Mouse (Mus musculus): Measurements from ENCODE around the gene Mrpl49. TPM values are rescaled to one million over a fixed set of nuclear protein-coding genes. Genes with fewer than 3 reads are reported as not detected.

Mrpl49 gene
- total RNA-seq, 2 experiments from 2014 or later = 27.2 to 29.2 TPM

GRCm38 (mm10) chr19:6037695-6038094 is 19.9 kb downstream of the Mrpl49 start:
- DNase-seq = no peak

GRCm38 (mm10) chr19:6035966-6036585 is 21.5 kb downstream of the Mrpl49 start:
- DNase-seq = no peak

- DNase-seq = no peak
Measured at GRCm38 (mm10) chr19:6030520-6031280, 26.9 kb downstream of the Mrpl49 start.

GRCm38 (mm10) chr19:6029426-6029825 is 28.2 kb downstream of the Mrpl49 start:
- no peak for DNase-seq

- no peak for DNase-seq
Measured at GRCm38 (mm10) chr19:6028991-6029390, 28.6 kb downstream of the Mrpl49 start.

GRCm38 (mm10) chr19:6023930-6024329 is 33.7 kb downstream of the Mrpl49 start:
- no peak for DNase-seq

GRCm38 (mm10) chr19:6023059-6023458 is 34.5 kb downstream of the Mrpl49 start:
- no peak for DNase-seq

- no peak for DNase-seq
Measured at GRCm38 (mm10) chr19:6020276-6020675, 37.3 kb downstream of the Mrpl49 start.

GRCm38 (mm10) chr19:6018142-6019089 is 39.2 kb downstream of the Mrpl49 start:
- peak; percentile 72 for DNase-seq

- no peak for DNase-seq
Measured at GRCm38 (mm10) chr19:6016532-6016931, 41.1 kb downstream of the Mrpl49 start.

- DNase-seq = peak; percentile 88
Measured at GRCm38 (mm10) chr19:6015511-6016315, 41.9 kb downstream of the Mrpl49 start, which contains the start of gene Capn1. TSS of gene Capn1 (minus strand) at chr19:6015897.

GRCm38 (mm10) chr19:6014991-6015510 is 42.5 kb downstream of the Mrpl49 start:
- DNase-seq = peak; percentile 66

GRCm38 (mm10) chr19:6013691-6014090 is 43.9 kb downstream of the Mrpl49 start:
- DNase-seq = no peak

- DNase-seq = no peak
Measured at GRCm38 (mm10) chr19:6009137-6009536, 48.4 kb downstream of the Mrpl49 start.

GRCm38 (mm10) chr19:6007013-6007412 is 50.6 kb downstream of the Mrpl49 start:
- DNase-seq = no peak

- no peak for DNase-seq
Measured at GRCm38 (mm10) chr19:6005541-6005940, 52.0 kb downstream of the Mrpl49 start.

Small RNA genes lying within 50 kb of the gene (microRNA-seq; reads per million reads assigned to microRNA genes)
- gene Mir6988 (ENCODE audit: borderline replicate concordance in 2 of 2) = 0 to 0.74 reads per million in 2 experiments

Other genes with a start within 250 kb of the Mrpl49 start
- gene Frmd8, start 182.5 kb downstream of the Mrpl49 start, total RNA-seq (2021) = 1 to 10 TPM; 3.7 to 6.4 TPM
- 1 to 10 TPM in 1 of 2 experiments, under 1 TPM in 1; 0.59 to 1.3 TPM for gene Slc25a45, start 180.0 kb downstream of the Mrpl49 start, total RNA-seq (2021)
- gene Tigd3, start 163.6 kb downstream of the Mrpl49 start, total RNA-seq (2021) = under 1 TPM; 0.15 to 0.35 TPM
- gene Dpf2, start 144.8 kb downstream of the Mrpl49 start, total RNA-seq (2021) = 10 to 100 TPM; 80.6 to 83.5 TPM
- 10 to 100 TPM; 12.0 to 13.0 TPM for gene Cdc42ep2, start 133.0 kb downstream of the Mrpl49 start, total RNA-seq (2021)
- gene Pola2, start 93.6 kb downstream of the Mrpl49 start, total RNA-seq (2021) = 10 to 100 TPM in 1 of 2 experiments, 1 to 10 TPM in 1; 9.2 to 10.8 TPM
- not detected for gene Slc22a20, start 71.6 kb downstream of the Mrpl49 start, total RNA-seq (2021)
- 10 to 100 TPM; 76.8 to 81.5 TPM for gene Capn1, start 41.9 kb downstream of the Mrpl49 start, total RNA-seq (2021)
- gene Syvn1, start 11.2 kb downstream of the Mrpl49 start, total RNA-seq (2021) = 10 to 100 TPM; 15.2 to 16.2 TPM
- 100 to 1,000 TPM; 317 to 352 TPM for gene Fau, start 59 bp upstream of the Mrpl49 start, total RNA-seq (2021)
- 1 to 10 TPM; 6.8 to 7.7 TPM for gene Znhit2, start 3.4 kb upstream of the Mrpl49 start, total RNA-seq (2021)
- gene Tm7sf2, start 10.6 kb upstream of the Mrpl49 start, total RNA-seq (2021) = 1 to 10 TPM; 4.2 to 6.9 TPM
- gene Vps51, start 19.4 kb upstream of the Mrpl49 start, total RNA-seq (2021) = 10 to 100 TPM; 18.0 to 19.1 TPM
- gene Tmem262, start 22.2 kb upstream of the Mrpl49 start, total RNA-seq (2021) = not detected
- gene Gm28374, start 24.5 kb upstream of the Mrpl49 start, total RNA-seq (2021) = not detected
- gene Zfpl1, start 27.2 kb upstream of the Mrpl49 start, total RNA-seq (2021) = 10 to 100 TPM; 10.6 to 10.7 TPM
- under 1 TPM; 0.23 to 0.67 TPM for gene Cdca5, start 27.2 kb upstream of the Mrpl49 start, total RNA-seq (2021)
- gene AC131692.1, start 36.6 kb upstream of the Mrpl49 start, total RNA-seq (2021) = not detected
- gene Naaladl1, start 48.0 kb upstream of the Mrpl49 start, total RNA-seq (2021) = not detected
- 10 to 100 TPM in 1 of 2 experiments, 1 to 10 TPM in 1; 8.8 to 10.3 TPM for gene Sac3d1, start 60.9 kb upstream of the Mrpl49 start, total RNA-seq (2021)
- 10 to 100 TPM in 1 of 2 experiments, 1 to 10 TPM in 1; 8.7 to 12.4 TPM for gene Snx15, start 70.5 kb upstream of the Mrpl49 start, total RNA-seq (2021)
- gene Batf2, start 83.2 kb upstream of the Mrpl49 start, total RNA-seq (2021) = under 1 TPM; 0.19 to 0.72 TPM
- 10 to 100 TPM; 53.8 to 59.2 TPM for gene Arl2, start 83.8 kb upstream of the Mrpl49 start, total RNA-seq (2021)
- gene Majin, start 126.6 kb upstream of the Mrpl49 start, total RNA-seq (2021) = not detected
- not detected for gene Gpha2, start 168.6 kb upstream of the Mrpl49 start, total RNA-seq (2021)
- gene Ppp2r5b, start 178.1 kb upstream of the Mrpl49 start, total RNA-seq (2021) = 10 to 100 TPM; 28.8 to 32.5 TPM
- gene Atg2a, start 183.9 kb upstream of the Mrpl49 start, total RNA-seq (2021) = 10 to 100 TPM; 15.3 to 16.7 TPM
- 10 to 100 TPM; 33.1 to 34.3 TPM for gene Ehd1, start 218.9 kb upstream of the Mrpl49 start, total RNA-seq (2021)
- 1 to 10 TPM; 4.0 to 5.1 TPM for gene Cdc42bpg, start 248.7 kb upstream of the Mrpl49 start, total RNA-seq (2021)

Data from gastrocnemius, postnatal 25 days (tissue).